Mouse (Mus musculus) heart, adult 2 months (tissue): ENCODE data around the gene Rab38.

Experiments used
- CTCF ChIP-seq: fragments of 200-600 bp; IDR thresholded peaks from 2 replicates; pipeline ENCODE4 v1.8.1; 2022; ENCODE audit warnings: antibody characterized with exemption, mild to moderate bottlenecking, moderate library complexity
- POLR2A ChIP-seq: fragments of 200-500 bp; IDR thresholded peaks from 2 replicates; pipeline ENCODE4 v1.6.1; 2011; ENCODE audit warnings: mild to moderate bottlenecking, low read depth, low read length, control low read depth; ENCODE audit not compliant: insufficient read depth

GRCm38 (mm10) chr7:88442649-88443048, 12.6 kb downstream of the Rab38 start:
- TF ChIP-seq POLR2A (no peak), CTCF (no peak)
